Mouse (Mus musculus) effector memory CD4-positive, alpha-beta T cell, adult 7 months (primary cell): ENCODE measurements around the gene Rev1. TPM values are rescaled to one million over a fixed set of nuclear protein-coding genes. Genes with fewer than 3 reads are reported as not detected.

ENCODE experiments used
- polyA plus RNA-seq: library from polyadenylated mRNA; unstranded; fragments of 100-300 nt; shearing (Covaris generic); gene quantifications from one replicate; pipeline ENCODE4 v1.2.1, GENCODE M21; 2017

Rev1 gene
- 30.3 TPM for polyA plus RNA-seq

GRCm38 (mm10) chr1:38129501-38130267 is at the start of gene Rev1:
TSS of gene Rev1 (minus strand) at chr1:38129801.

Other genes with a start within 250 kb of the Rev1 start
- 37.4 TPM for gene Mitd1, start 239.4 kb downstream of the Rev1 start, polyA plus RNA-seq
- 62.5 TPM for gene Mrpl30, start 239.3 kb downstream of the Rev1 start, polyA plus RNA-seq
- gene Lyg2, start 213.3 kb downstream of the Rev1 start, polyA plus RNA-seq: not detected
- gene Lyg1, start 172.0 kb downstream of the Rev1 start, polyA plus RNA-seq: not detected
- gene Txndc9, start 131.9 kb downstream of the Rev1 start, polyA plus RNA-seq: 94.7 TPM
- 18.3 TPM for gene Eif5b, start 131.8 kb downstream of the Rev1 start, polyA plus RNA-seq